Mouse (Mus musculus): ENCODE data around the gene Gramd1a. TPM values are rescaled to one million over a fixed set of nuclear protein-coding genes. Genes with fewer than 3 reads are reported as not detected.

The Gramd1a gene
- total and polyA plus RNA-seq, 3 experiments, result 19.2 to 56.7 (median 52.7) TPM

DNA sequence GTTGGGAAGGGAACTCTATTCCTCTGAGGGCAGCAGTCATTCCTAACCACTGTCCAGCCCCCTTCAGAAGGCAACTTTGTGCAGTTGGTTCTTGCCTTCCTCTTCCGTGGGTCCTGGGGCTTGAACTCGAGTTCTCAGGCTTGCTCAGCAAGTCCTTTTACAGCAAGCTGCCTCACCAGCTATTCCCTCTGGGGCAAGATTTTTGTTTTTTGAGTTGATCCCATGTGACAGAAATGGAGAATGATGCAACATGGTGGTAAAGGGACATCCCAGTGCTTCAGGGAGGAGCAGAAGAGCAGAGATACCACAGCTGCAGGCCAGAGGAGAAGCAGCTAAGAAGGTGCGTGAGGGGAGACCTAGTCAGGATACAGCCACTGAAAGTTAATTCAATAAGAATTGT is 19.4 kb upstream of the Gramd1a start:
- no peak for TF ChIP-seq CTCF (IDR thresholded peaks at IDR 0.05; ENCODE audit: low read depth, low read length)
- TF ChIP-seq GATA2 (IDR thresholded peaks at IDR 0.05; ENCODE audit: borderline replicate concordance, low read depth, low read length), result no peak
- no peak for TF ChIP-seq GATA1 (IDR thresholded peaks at IDR 0.05; ENCODE audit: borderline replicate concordance, low read length)
- TF ChIP-seq TAL1 (conservative IDR thresholded peaks at IDR 0.05; ENCODE audit: low read depth, low read length), result no peak
- Histone ChIP-seq H3K36me3 (replicated peaks) (no peaks in the 10 kb centered on the region), H3K4me3 (ENCODE audit: low read depth, low read length) (no peak overlapping the region), H3K27me3 (ENCODE audit: insufficient read depth, low read length) (no peaks in the 10 kb centered on the region), H3K9me3 (replicated peaks) (peaks cover 10% of the 10 kb centered on the region), H3K4me1 (ENCODE audit: insufficient read depth, low read depth, low read length) (0 out of 2 replicates have a peak, but pooled peaks cover 1% of the 10 kb centered on the region)
- ATAC-seq (ENCODE audit: extremely low read depth, insufficient number of reproducible peaks, low FRiP score, poor library complexity, severe bottlenecking), result no peak
- DNase-seq (ENCODE audit: low spot score), result no peak

DNA sequence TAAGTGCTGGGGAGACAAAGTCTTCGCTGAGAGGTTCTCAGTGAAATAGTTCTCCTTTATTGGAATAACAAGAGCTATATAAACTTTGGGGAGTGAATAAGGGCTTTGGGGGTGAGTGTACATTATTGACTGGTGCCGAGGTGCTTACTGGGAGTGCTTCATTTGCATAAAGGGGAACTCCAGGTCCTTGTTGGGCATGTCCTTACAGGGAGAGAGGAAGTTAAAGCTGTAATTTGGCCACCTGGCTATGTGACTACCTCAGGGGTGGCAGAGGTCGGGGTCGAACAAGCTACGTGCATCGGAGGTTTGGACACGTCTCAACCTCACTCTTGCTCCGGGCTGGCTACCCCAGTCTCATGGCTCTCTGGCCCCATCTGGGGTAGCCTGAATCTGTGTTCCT is 18.8 kb upstream of the Gramd1a start:
- DNase-seq (ENCODE audit: low spot score), result no peak
- no peak for TF ChIP-seq TAL1 (conservative IDR thresholded peaks at IDR 0.05; ENCODE audit: low read depth, low read length)
- no peak for TF ChIP-seq CTCF (IDR thresholded peaks at IDR 0.05; ENCODE audit: low read depth, low read length)
- TF ChIP-seq GATA2 (IDR thresholded peaks at IDR 0.05; ENCODE audit: borderline replicate concordance, low read depth, low read length), result no peak
- TF ChIP-seq POLR2AphosphoS5 (IDR thresholded peaks at IDR 0.05; ENCODE audit: insufficient replicate concordance, low read depth, low read length), result no peak
- TF ChIP-seq GATA1 (IDR thresholded peaks at IDR 0.05; ENCODE audit: borderline replicate concordance, low read length), result no peak

DNA sequence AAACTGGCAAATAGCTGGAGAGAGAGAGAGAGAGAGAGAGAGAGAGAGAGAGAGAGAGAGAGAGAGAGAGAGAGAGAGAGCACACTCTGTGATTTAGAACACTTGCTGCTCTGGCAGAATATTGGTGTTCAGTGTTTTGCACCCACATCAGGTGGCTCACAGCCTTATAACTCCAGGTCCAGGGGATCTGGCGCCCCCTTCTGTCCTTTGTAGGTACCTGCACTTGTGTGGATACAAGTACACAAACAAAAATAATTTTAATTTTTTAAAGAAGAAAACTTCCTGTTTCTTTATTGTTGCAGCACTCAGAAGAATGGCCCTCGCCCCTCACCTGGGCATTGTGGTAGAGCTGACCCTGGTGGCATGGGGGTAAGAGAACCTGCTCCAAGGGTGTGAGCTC is 16.5 kb upstream of the Gramd1a start:
- Histone ChIP-seq H3K4me3 (ENCODE audit: low read depth, low read length) (no peak overlapping the region), H3K9me3 (replicated peaks) (peaks cover 10% of the 10 kb centered on the region), H3K4me1 (ENCODE audit: insufficient read depth, low read depth, low read length) (0 out of 2 replicates have a peak, but pooled peaks cover 2% of the 10 kb centered on the region), H3K36me3 (replicated peaks) (no peaks in the 10 kb centered on the region), H3K27me3 (ENCODE audit: insufficient read depth, low read length) (no peaks in the 10 kb centered on the region)
- no peak for TF ChIP-seq GATA2 (IDR thresholded peaks at IDR 0.05; ENCODE audit: borderline replicate concordance, low read depth, low read length)
- TF ChIP-seq POLR2AphosphoS5 (IDR thresholded peaks at IDR 0.05; ENCODE audit: insufficient replicate concordance, low read depth, low read length), result no peak
- TF ChIP-seq TAL1 (conservative IDR thresholded peaks at IDR 0.05; ENCODE audit: low read depth, low read length), result no peak
- TF ChIP-seq CTCF (IDR thresholded peaks at IDR 0.05; ENCODE audit: low read depth, low read length), result no peak
- TF ChIP-seq GATA1 (IDR thresholded peaks at IDR 0.05; ENCODE audit: borderline replicate concordance, low read length), result no peak
- DNase-seq (ENCODE audit: low spot score) (no peak), ATAC-seq (ENCODE audit: extremely low read depth, insufficient number of reproducible peaks, low FRiP score, poor library complexity, severe bottlenecking) (no peak)

More for the DNA sequence above, 18.8 kb upstream of the Gramd1a start:
- no peak for ATAC-seq (ENCODE audit: extremely low read depth, insufficient number of reproducible peaks, low FRiP score, poor library complexity, severe bottlenecking)
- Histone ChIP-seq H3K4me3 (ENCODE audit: low read depth, low read length) (no peak overlapping the region), H3K9me3 (replicated peaks) (peaks cover 10% of the 10 kb centered on the region), H3K4me1 (ENCODE audit: insufficient read depth, low read depth, low read length) (0 out of 2 replicates have a peak, but pooled peaks cover 2% of the 10 kb centered on the region), H3K27me3 (ENCODE audit: insufficient read depth, low read length) (no peaks in the 10 kb centered on the region), H3K36me3 (replicated peaks) (no peaks in the 10 kb centered on the region)

DNA sequence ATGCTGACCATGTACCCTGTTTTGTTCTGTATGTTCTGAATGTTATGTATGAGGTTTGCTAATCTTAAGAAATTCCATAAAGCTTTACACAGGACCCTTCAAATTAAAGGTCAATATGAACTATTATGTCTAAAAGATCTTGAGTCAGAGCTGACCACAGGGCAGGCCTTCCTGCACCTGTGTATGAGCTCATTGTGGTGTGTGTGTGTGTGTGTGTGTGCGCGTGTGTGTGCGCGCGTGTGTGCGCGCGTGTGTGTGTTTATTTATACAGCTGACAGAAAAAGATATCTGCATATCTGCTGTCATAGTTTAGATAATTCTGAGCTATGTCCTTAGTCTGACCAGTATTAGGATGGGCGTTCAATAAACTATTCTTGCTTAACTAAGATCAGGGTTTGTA is 14.8 kb upstream of the Gramd1a start:
- no peak for ATAC-seq (ENCODE audit: extremely low read depth, insufficient number of reproducible peaks, low FRiP score, poor library complexity, severe bottlenecking)

DNA sequence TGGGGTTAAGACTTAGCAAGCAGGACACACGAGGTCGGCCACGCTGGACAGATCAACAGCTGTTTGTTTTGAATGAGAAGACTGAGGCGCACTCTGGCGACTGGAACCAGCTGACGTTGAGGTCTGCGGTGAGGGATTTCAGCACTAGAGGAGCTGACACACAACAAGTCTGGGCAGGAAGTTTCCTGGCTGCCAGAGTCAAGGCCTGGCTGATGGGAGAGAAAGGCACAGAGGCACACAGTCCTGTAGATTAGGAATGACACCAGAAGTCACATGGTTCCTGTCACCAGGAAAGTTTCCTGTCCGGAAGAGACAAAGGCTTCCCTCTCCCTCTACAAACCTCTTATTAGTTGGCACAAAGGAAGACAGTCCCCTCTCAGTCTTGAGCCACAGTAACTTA is 12.7 kb upstream of the Gramd1a start:
- Histone ChIP-seq H3K9me3 (replicated peaks) (0 out of 2 replicates have a peak, but pooled peaks cover 2% of the 10 kb centered on the region), H3K4me1 (ENCODE audit: insufficient read depth, low read depth, low read length) (0 out of 2 replicates have a peak, but pooled peaks cover 4% of the 10 kb centered on the region), H3K36me3 (replicated peaks) (no peaks in the 10 kb centered on the region), H3K4me3 (ENCODE audit: low read depth, low read length) (no peak overlapping the region), H3K27me3 (ENCODE audit: insufficient read depth, low read length) (no peaks in the 10 kb centered on the region)
- TF ChIP-seq TAL1 (conservative IDR thresholded peaks at IDR 0.05; ENCODE audit: low read depth, low read length) (no peak), CTCF (IDR thresholded peaks at IDR 0.05; ENCODE audit: low read depth, low read length) (no peak), GATA2 (IDR thresholded peaks at IDR 0.05; ENCODE audit: borderline replicate concordance, low read depth, low read length) (no peak), POLR2AphosphoS5 (IDR thresholded peaks at IDR 0.05; ENCODE audit: insufficient replicate concordance, low read depth, low read length) (no peak), GATA1 (IDR thresholded peaks at IDR 0.05; ENCODE audit: borderline replicate concordance, low read length) (no peak)
- DNase-seq (ENCODE audit: low spot score), result no peak
- ATAC-seq (ENCODE audit: extremely low read depth, insufficient number of reproducible peaks, low FRiP score, poor library complexity, severe bottlenecking), result no peak

More for the DNA sequence above, 14.8 kb upstream of the Gramd1a start:
- Histone ChIP-seq H3K4me3 (ENCODE audit: low read depth, low read length) (no peak overlapping the region), H3K9me3 (replicated peaks) (peaks cover 9% of the 10 kb centered on the region), H3K36me3 (replicated peaks) (no peaks in the 10 kb centered on the region), H3K27me3 (ENCODE audit: insufficient read depth, low read length) (no peaks in the 10 kb centered on the region), H3K4me1 (ENCODE audit: insufficient read depth, low read depth, low read length) (0 out of 2 replicates have a peak, but pooled peaks cover 2% of the 10 kb centered on the region)
- TF ChIP-seq CTCF (IDR thresholded peaks at IDR 0.05; ENCODE audit: low read depth, low read length), result no peak
- no peak for TF ChIP-seq TAL1 (conservative IDR thresholded peaks at IDR 0.05; ENCODE audit: low read depth, low read length)
- no peak for TF ChIP-seq GATA2 (IDR thresholded peaks at IDR 0.05; ENCODE audit: borderline replicate concordance, low read depth, low read length)
- no peak for TF ChIP-seq GATA1 (IDR thresholded peaks at IDR 0.05; ENCODE audit: borderline replicate concordance, low read length)
- TF ChIP-seq POLR2AphosphoS5 (IDR thresholded peaks at IDR 0.05; ENCODE audit: insufficient replicate concordance, low read depth, low read length), result no peak
- DNase-seq (ENCODE audit: low spot score), result no peak

DNA sequence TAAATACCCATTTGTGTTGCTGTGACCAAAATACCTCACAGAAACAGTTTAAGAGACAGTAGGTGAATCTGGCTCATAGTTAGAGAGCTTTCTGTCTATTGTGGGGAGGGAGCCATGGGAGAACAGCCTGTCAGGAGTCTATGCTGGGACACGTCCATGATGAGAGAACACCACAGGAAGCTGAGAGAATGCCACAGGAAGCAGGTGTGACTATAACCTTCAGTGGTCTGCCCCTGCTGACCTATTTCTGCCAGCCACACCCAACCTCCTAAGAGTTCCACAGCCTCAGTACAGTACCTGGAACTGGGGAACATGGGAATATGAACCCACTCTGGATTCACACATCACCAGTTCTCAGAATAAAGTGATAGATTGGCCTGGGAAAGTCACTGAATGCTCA is 9.1 kb upstream of the Gramd1a start:
- peaks cover 29% of the 10 kb centered on the region for H3K4me1 ChIP-seq (ENCODE audit: insufficient read depth, low read depth, low read length)
- DNase-seq (ENCODE audit: low spot score) (no peak), ATAC-seq (ENCODE audit: extremely low read depth, insufficient number of reproducible peaks, low FRiP score, poor library complexity, severe bottlenecking) (no peak)
- no peak for TF ChIP-seq POLR2AphosphoS5 (IDR thresholded peaks at IDR 0.05; ENCODE audit: insufficient replicate concordance, low read depth, low read length)
- H3K4me3 ChIP-seq (ENCODE audit: low read depth, low read length), result no peak overlapping the region
- no peaks in the 10 kb centered on the region for H3K36me3 ChIP-seq (replicated peaks)
- H3K9me3 ChIP-seq (replicated peaks), result peaks cover 4% of the 10 kb centered on the region
- no peaks in the 10 kb centered on the region for H3K27me3 ChIP-seq (ENCODE audit: insufficient read depth, low read length)

Data from G1E (cell line).